Mouse (Mus musculus): ENCODE data around the gene B3gntl1.

- TF ChIP-seq CTCF (IDR thresholded peaks at IDR 0.05; ENCODE audit: borderline replicate concordance, insufficient read depth, low read depth, low read length) = no peak
- TF ChIP-seq POLR2A (IDR thresholded peaks at IDR 0.05; ENCODE audit: borderline replicate concordance, insufficient read depth, low read length) = no peak
Observed at GRCm38 (mm10) chr11:121688024-121688423, 15.1 kb upstream of the B3gntl1 start.
